Mouse (Mus musculus) kidney, adult 8-10 months (tissue): Measurements from ENCODE around the gene Mau2.
"Not testable (repeated sequence)": the region's sequence is repeated elsewhere in the genome, so short reads cannot be mapped to it uniquely, and the experiment has no call there.

Source experiments
- DNase-seq, 2 experiments: peaks; one replicate each; pipeline ENCODE4 v3.0.0; 2022

Gene Mau2

GRCm38 (mm10) chr8:70023596-70023995 lies 18.9 kb downstream of the Mau2 start:
- no peak for DNase-seq

GRCm38 (mm10) chr8:70015017-70015416 lies 27.5 kb downstream of the Mau2 start:
- no peak for DNase-seq

GRCm38 (mm10) chr8:70012763-70013162 lies 29.8 kb downstream of the Mau2 start:
- no peak for DNase-seq

- DNase-seq: no peak
These were observed 30.2 kb downstream of the Mau2 start for GRCm38 (mm10) chr8:70012350-70012749.

- not testable (repeated sequence) for DNase-seq
These were observed 31.7 kb downstream of the Mau2 start for GRCm38 (mm10) chr8:70010796-70011195.

- peak in 1 of 2 experiments; percentile 20 for DNase-seq
These were observed 37.4 kb downstream of the Mau2 start for GRCm38 (mm10) chr8:70005178-70005577.

- DNase-seq: no peak
These were observed 38.2 kb downstream of the Mau2 start for GRCm38 (mm10) chr8:70004345-70004744.

- DNase-seq: no peak
These were observed 39.3 kb downstream of the Mau2 start for GRCm38 (mm10) chr8:70003204-70003657.

- not testable (repeated sequence) for DNase-seq
These were observed 40.7 kb downstream of the Mau2 start for GRCm38 (mm10) chr8:70001892-70002191.

- peak; percentile 58 to 61 for DNase-seq
These were observed 41.2 kb downstream of the Mau2 start for GRCm38 (mm10) chr8:70001176-70001891.

- no peak for DNase-seq
These were observed 42.3 kb downstream of the Mau2 start for GRCm38 (mm10) chr8:70000226-70000625.

GRCm38 (mm10) chr8:69999236-69999635 lies 43.3 kb downstream of the Mau2 start:
- no peak for DNase-seq

- peak; percentile 66 to 80 for DNase-seq
These were observed 43.8 kb downstream of the Mau2 start for GRCm38 (mm10) chr8:69998706-69999105.

- no peak for DNase-seq
These were observed 45.8 kb downstream of the Mau2 start for GRCm38 (mm10) chr8:69996589-69997285.

GRCm38 (mm10) chr8:69995776-69996588 lies 46.6 kb downstream of the Mau2 start, which contains the start of gene Gatad2a:
Gene Gatad2a (minus strand): TSS chr8:69996384.
- DNase-seq: peak; percentile 100

- no peak for DNase-seq
These were observed 47.1 kb downstream of the Mau2 start for GRCm38 (mm10) chr8:69995422-69995775.

- DNase-seq: not testable (repeated sequence)
These were observed 53.6 kb downstream of the Mau2 start for GRCm38 (mm10) chr8:69988936-69989335.

GRCm38 (mm10) chr8:69987744-69988143 lies 54.8 kb downstream of the Mau2 start:
- no peak for DNase-seq

GRCm38 (mm10) chr8:69984876-69985553 lies 57.5 kb downstream of the Mau2 start:
- DNase-seq: no peak

- no peak for DNase-seq
These were observed 64.1 kb downstream of the Mau2 start for GRCm38 (mm10) chr8:69978456-69978855.

- peak in 1 of 2 experiments; percentile 37 for DNase-seq
These were observed 67.7 kb downstream of the Mau2 start for GRCm38 (mm10) chr8:69974806-69975205.

GRCm38 (mm10) chr8:69974194-69974614 lies 68.3 kb downstream of the Mau2 start:
- peak; percentile 93 to 96 for DNase-seq
